Mouse (Mus musculus): ENCODE measurements around the gene Polr1c. TPM values are rescaled to one million over a fixed set of nuclear protein-coding genes. Genes with fewer than 3 reads are reported as not detected.

Polr1c gene
- polyA plus RNA-seq, 1 experiment = 105 TPM

DNA sequence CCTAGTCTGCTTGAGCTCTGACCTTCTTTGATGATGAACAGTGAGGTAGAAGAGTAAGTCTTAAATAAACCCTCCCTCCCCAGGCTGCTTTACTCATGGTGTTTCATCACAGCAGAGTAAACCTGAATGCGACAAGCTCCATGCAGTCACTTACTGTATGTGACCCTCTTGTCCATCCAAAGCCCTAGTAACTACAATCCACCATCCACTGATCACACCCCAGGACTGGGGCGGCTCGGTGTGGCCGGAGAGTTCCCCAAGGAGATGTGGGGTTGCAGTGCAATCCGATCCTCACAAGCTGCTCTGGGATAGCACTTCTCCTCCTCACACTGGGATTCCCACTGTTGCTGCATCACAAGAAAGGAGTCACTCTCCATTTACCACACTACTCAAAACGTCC, 26.6 kb upstream of the Polr1c start:
- H3ac ChIP-seq (ENCODE audit: control insufficient read depth, insufficient read length) = no peak overlapping the region

DNA sequence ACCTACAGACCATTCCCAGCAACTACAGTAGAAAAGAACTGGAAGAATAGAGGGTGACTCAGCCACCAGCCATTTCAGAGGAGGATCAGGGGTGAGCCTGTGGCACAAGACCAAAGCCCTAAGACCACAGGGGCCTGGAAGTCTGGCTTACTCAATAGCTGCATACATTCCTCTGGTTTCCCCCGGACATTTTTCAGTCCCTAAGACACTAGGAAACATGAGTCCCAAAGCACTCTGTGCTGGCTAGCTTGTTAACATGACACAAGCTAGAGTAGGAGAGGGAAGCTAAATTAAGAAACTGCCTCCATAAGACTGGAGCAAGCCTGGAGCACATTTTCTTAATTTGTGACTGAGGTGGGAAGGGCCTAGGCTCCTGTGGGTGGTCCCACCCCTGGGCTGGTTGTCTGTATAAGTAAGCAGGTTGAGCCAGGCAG, 26.0 kb upstream of the Polr1c start:
- H3K36me3 ChIP-seq (ENCODE audit: control insufficient read depth, insufficient read depth) = peaks cover 4% of the 10 kb centered on the region
- TF ChIP-seq TCF12 (IDR thresholded peaks at IDR 0.05; ENCODE audit: insufficient read depth, poor library complexity, severe bottlenecking) = peak; percentile 42
- TF ChIP-seq REST (IDR thresholded peaks at IDR 0.05; ENCODE audit: insufficient read depth, insufficient read length) = no peak
- TF ChIP-seq CEBPB (IDR thresholded peaks at IDR 0.05; ENCODE audit: insufficient read depth, poor library complexity, severe bottlenecking) = peak; percentile 88
- peak in 1 of 3 experiments; percentile 7 for TF ChIP-seq MYOD1 (IDR thresholded peaks at IDR 0.05; ENCODE audit: control insufficient read depth in 1 of 3, insufficient read length in 2 of 3, low read depth in 2 of 3)
- TF ChIP-seq POLR2AphosphoS2 (IDR thresholded peaks at IDR 0.05; ENCODE audit: insufficient read length, low read depth) = no peak
- no peak for TF ChIP-seq MAX (IDR thresholded peaks at IDR 0.05; ENCODE audit: low read depth)

More for the DNA sequence above, 26.6 kb upstream of the Polr1c start:
- no peaks in the 10 kb centered on the region for H3K27me3 ChIP-seq (ENCODE audit: control insufficient read depth, insufficient read depth, insufficient read length)
- peak overlapping the region; percentile 79 for H3K4me2 ChIP-seq (ENCODE audit: low read depth)
- peaks cover 37% of the 10 kb centered on the region for H3K79me2 ChIP-seq (ENCODE audit: control insufficient read depth, insufficient read depth)
- peaks cover 7% of the 10 kb centered on the region for H3K36me3 ChIP-seq (ENCODE audit: control insufficient read depth, insufficient read depth)
- no peak overlapping the region for H3K4me3 ChIP-seq
- no peak for TF ChIP-seq SRF (IDR thresholded peaks at IDR 0.05; ENCODE audit: control insufficient read depth, insufficient read length, low read depth)
- TF ChIP-seq MYOD1 (IDR thresholded peaks at IDR 0.05; ENCODE audit: control insufficient read depth in 1 of 3, insufficient read length in 2 of 3, low read depth in 2 of 3) = peak in 1 of 3 experiments; percentile 14

GRCm38 (mm10) chr17:46272675-46273074, 24.8 kb upstream of the Polr1c start:
- no peak overlapping the region for H3ac ChIP-seq (ENCODE audit: control insufficient read depth, insufficient read length)
- TF ChIP-seq REST (IDR thresholded peaks at IDR 0.05; ENCODE audit: insufficient read depth, insufficient read length) (no peak), E2F4 (IDR thresholded peaks at IDR 0.05; ENCODE audit: insufficient read depth) (no peak), TCF3 (IDR thresholded peaks at IDR 0.05; ENCODE audit: insufficient read length, low read depth) (no peak), POLR2A (IDR thresholded peaks at IDR 0.05; ENCODE audit: insufficient read length, low read depth) (no peak), TCF12 (IDR thresholded peaks at IDR 0.05; ENCODE audit: insufficient read depth, poor library complexity, severe bottlenecking) (no peak), MAX (IDR thresholded peaks at IDR 0.05; ENCODE audit: low read depth) (no peak), POLR2AphosphoS2 (IDR thresholded peaks at IDR 0.05; ENCODE audit: insufficient read length, low read depth) (no peak), SRF (IDR thresholded peaks at IDR 0.05; ENCODE audit: control insufficient read depth, insufficient read length, low read depth) (no peak), MYOD1 (IDR thresholded peaks at IDR 0.05; ENCODE audit: control insufficient read depth in 1 of 3, insufficient read length in 2 of 3, low read depth in 2 of 3) (no peak), MYOG (IDR thresholded peaks at IDR 0.05; ENCODE audit: control insufficient read depth in 1 of 3, insufficient read depth in 1 of 3, insufficient read length in 2 of 3, low read depth in 2 of 3) (no peak)
- no peaks in the 10 kb centered on the region for H3K36me3 ChIP-seq (ENCODE audit: control insufficient read depth, insufficient read depth)
- H3K27me3 ChIP-seq (ENCODE audit: control insufficient read depth, insufficient read depth, insufficient read length) = no peaks in the 10 kb centered on the region
- peak overlapping the region; percentile 79 for H3K4me2 ChIP-seq (ENCODE audit: low read depth)
- peaks cover 39% of the 10 kb centered on the region for H3K79me2 ChIP-seq (ENCODE audit: control insufficient read depth, insufficient read depth)
- H3K4me3 ChIP-seq = no peak overlapping the region

More for the DNA sequence above, 26.0 kb upstream of the Polr1c start:
- peaks cover 34% of the 10 kb centered on the region for H3K79me2 ChIP-seq (ENCODE audit: control insufficient read depth, insufficient read depth)
- peak overlapping the region; percentile 79 for H3K4me2 ChIP-seq (ENCODE audit: low read depth)
- H3K4me3 ChIP-seq = no peak overlapping the region
- no peak overlapping the region for H3ac ChIP-seq (ENCODE audit: control insufficient read depth, insufficient read length)
- no peaks in the 10 kb centered on the region for H3K27me3 ChIP-seq (ENCODE audit: control insufficient read depth, insufficient read depth, insufficient read length)

GRCm38 (mm10) chr17:46272058-46272457, 24.2 kb upstream of the Polr1c start:
- peak overlapping the region; percentile 39 for H3K4me2 ChIP-seq (ENCODE audit: low read depth)
- H3ac ChIP-seq (ENCODE audit: control insufficient read depth, insufficient read length) = no peak overlapping the region
- H3K36me3 ChIP-seq (ENCODE audit: control insufficient read depth, insufficient read depth) = no peaks in the 10 kb centered on the region
- H3K4me3 ChIP-seq = no peak overlapping the region
- H3K27me3 ChIP-seq (ENCODE audit: control insufficient read depth, insufficient read depth, insufficient read length) = no peaks in the 10 kb centered on the region
- peaks cover 44% of the 10 kb centered on the region for H3K79me2 ChIP-seq (ENCODE audit: control insufficient read depth, insufficient read depth)
- TF ChIP-seq MYOG (IDR thresholded peaks at IDR 0.05; ENCODE audit: control insufficient read depth in 1 of 3, insufficient read depth in 1 of 3, insufficient read length in 2 of 3, low read depth in 2 of 3) (peak in 2 of 3 experiments; percentile 17 to 49), MAX (IDR thresholded peaks at IDR 0.05; ENCODE audit: low read depth) (no peak), MYOD1 (IDR thresholded peaks at IDR 0.05; ENCODE audit: control insufficient read depth in 1 of 3, insufficient read length in 2 of 3, low read depth in 2 of 3) (peak in 2 of 3 experiments; percentile 63 to 77)

GRCm38 (mm10) chr17:46269771-46270534, 22.1 kb upstream of the Polr1c start:
- TF ChIP-seq MYOD1 (IDR thresholded peaks at IDR 0.05; ENCODE audit: control insufficient read depth in 1 of 3, insufficient read length in 2 of 3, low read depth in 2 of 3) (peak in 2 of 3 experiments; percentile 94 to 97), TCF3 (IDR thresholded peaks at IDR 0.05; ENCODE audit: insufficient read length, low read depth) (peak; percentile 69), REST (IDR thresholded peaks at IDR 0.05; ENCODE audit: insufficient read depth, insufficient read length) (no peak), TCF12 (IDR thresholded peaks at IDR 0.05; ENCODE audit: insufficient read depth, poor library complexity, severe bottlenecking) (peak; percentile 56), MAX (IDR thresholded peaks at IDR 0.05; ENCODE audit: low read depth) (no peak), POLR2AphosphoS2 (IDR thresholded peaks at IDR 0.05; ENCODE audit: insufficient read length, low read depth) (no peak), E2F4 (IDR thresholded peaks at IDR 0.05; ENCODE audit: insufficient read depth) (no peak), MYOG (IDR thresholded peaks at IDR 0.05; ENCODE audit: control insufficient read depth in 1 of 3, insufficient read depth in 1 of 3, insufficient read length in 2 of 3, low read depth in 2 of 3) (peak; percentile 88 to 100 (median 99)), POLR2A (IDR thresholded peaks at IDR 0.05; ENCODE audit: insufficient read length, low read depth) (peak; percentile 49), CEBPB (IDR thresholded peaks at IDR 0.05; ENCODE audit: insufficient read depth, poor library complexity, severe bottlenecking) (no peak)
- peak overlapping the region; percentile 62 for H3K4me2 ChIP-seq (ENCODE audit: low read depth)
- H3K79me2 ChIP-seq (ENCODE audit: control insufficient read depth, insufficient read depth) = peaks cover 32% of the 10 kb centered on the region
- H3K4me3 ChIP-seq = no peak overlapping the region
- H3K27me3 ChIP-seq (ENCODE audit: control insufficient read depth, insufficient read depth, insufficient read length) = no peaks in the 10 kb centered on the region
- peaks cover 3% of the 10 kb centered on the region for H3K36me3 ChIP-seq (ENCODE audit: control insufficient read depth, insufficient read depth)
- H3ac ChIP-seq (ENCODE audit: control insufficient read depth, insufficient read length) = no peak overlapping the region

Data from myocyte (in vitro differentiated cells).